Mouse (Mus musculus) myocyte (in vitro differentiated cells): ENCODE results near the gene Copz1.

Source experiments
- E2F4 ChIP-seq: IDR thresholded peaks from one replicate; pipeline ENCODE4 v1.6.1; 2011; ENCODE audit warnings: mild to moderate bottlenecking, control low read depth, moderate library complexity; ENCODE audit not compliant: insufficient read depth
- MAX ChIP-seq: IDR thresholded peaks from one replicate; pipeline ENCODE4 v1.6.1; 2011; ENCODE audit warnings: low read depth, mild to moderate bottlenecking, control low read depth
- POLR2A ChIP-seq: IDR thresholded peaks from one replicate; pipeline ENCODE4 v1.6.1; 2011; ENCODE audit warnings: low read depth, mild to moderate bottlenecking, control low read depth, moderate library complexity; ENCODE audit not compliant: insufficient read length

DNA sequence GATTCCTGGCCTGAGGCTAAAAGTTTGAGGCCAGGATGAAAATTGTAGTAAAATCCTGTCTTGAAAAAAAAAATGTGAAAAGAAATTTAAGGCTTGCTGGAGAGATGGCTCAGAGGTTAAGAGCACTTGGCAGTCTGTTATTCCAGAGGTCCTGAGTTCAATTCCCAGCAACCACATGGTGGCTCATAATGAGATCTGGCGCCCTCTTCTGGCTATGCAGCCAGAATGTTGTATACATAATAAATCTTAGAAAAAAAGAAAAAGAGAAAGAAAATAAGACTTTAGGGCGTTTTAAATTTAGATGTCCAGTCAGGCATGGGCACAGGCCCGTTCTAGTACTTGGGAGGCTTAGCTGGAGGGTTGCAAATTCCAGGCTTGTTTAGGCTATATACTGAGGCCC is 7.2 kb downstream of the Copz1 start:
- TF ChIP-seq MAX (no peak), E2F4 (no peak), POLR2A (no peak)
